Mouse (Mus musculus) kidney, adult 9 months (tissue): Measurements from ENCODE around the gene Stam2.

Experiments
- DNase-seq: peaks from one replicate; pipeline ENCODE4 v3.0.0; 2022

Gene Stam2

DNA sequence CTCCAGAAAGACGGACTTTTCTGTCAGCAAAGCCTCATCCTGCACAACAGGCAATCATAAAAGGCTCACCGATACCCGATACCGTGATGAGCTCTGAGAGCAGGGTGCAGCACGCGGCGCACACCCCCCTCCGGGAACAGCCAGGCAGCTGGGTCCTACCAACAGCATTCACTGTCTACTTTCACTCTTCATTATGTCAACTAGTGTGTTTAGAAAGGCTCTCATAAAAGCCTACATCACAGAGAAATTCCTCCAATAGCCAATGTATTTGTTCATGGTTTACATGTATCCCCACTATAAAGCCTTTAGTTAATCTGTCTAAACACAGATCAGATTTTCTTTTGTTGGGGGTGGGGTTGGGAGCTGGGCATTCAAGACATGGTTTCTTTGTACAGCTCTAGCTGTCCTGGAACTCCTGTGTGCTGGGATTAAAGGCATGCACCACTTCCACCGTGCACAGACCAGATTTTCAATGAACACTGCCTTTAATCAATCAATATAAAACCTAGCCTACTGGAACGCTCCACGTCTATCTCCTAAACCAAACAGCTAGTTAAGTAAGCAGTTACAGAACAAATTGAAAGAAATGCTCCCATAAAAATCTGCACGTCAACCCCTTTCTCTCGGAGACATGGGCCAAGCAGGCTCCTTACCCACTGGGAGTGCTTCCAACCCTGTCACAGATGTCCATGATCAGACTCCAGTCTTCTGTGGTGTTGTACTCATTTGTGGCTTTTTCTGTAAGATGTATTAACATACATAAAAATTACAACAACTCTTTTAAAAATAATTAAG lies 21.7 kb downstream of the Stam2 start:
- no peak for DNase-seq

DNA sequence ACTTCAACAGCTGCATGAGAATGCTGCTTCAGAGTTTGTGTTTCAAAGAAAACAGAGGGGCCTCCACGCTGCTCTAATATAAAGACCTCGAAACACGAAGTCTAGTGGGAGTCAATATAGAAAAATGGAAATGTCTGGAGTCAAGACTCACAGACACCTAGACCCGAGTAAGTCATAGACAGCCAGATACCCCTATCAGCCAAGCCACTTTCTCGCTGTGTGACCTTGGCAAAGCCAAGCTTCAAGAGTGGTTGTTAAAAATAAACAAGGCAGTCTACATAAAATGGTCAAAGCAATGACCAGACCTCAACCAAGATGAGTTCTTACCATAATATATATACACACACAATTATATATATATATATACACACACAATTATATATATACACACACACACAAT lies 25.0 kb downstream of the Stam2 start:
- DNase-seq = no peak

DNA sequence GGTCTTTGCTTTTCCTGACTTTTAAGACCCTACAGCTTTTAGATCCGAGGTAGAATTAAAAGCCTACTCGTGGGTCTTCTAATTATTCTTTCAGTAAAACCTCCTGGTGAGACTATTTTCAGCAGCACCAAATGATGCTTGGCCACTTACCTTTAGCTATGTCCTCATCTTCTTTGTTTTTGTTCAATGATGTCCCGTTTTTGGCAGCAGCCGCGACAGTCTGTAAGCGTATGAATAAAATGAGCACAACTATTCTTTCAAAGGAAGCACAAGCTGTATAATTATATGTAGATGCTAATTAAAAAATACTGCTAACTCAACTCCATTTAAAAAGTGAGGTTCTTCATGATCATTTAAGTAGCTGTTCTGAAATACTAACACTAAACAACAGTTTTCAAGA lies 26.5 kb downstream of the Stam2 start:
- DNase-seq = no peak

DNA sequence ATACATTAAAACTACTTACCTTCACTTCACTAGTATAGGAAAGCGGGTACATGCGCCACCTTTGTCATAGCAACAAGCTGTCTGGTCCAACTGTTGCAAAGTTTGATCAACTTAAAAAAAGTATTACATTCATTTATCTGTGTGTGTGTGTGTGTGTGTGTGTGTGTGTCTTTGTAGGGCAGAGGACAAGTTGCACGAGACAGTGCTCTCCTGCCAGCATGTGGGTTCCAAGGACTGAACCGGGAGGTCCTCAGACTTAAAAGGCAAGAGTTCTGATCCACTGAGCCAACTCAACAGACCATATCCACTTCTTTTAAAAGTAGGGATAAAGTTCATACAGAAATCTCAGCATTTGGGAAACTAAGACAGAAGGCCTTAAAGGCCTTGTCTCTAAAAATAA lies 28.0 kb downstream of the Stam2 start:
- peak; percentile 45 for DNase-seq

DNA sequence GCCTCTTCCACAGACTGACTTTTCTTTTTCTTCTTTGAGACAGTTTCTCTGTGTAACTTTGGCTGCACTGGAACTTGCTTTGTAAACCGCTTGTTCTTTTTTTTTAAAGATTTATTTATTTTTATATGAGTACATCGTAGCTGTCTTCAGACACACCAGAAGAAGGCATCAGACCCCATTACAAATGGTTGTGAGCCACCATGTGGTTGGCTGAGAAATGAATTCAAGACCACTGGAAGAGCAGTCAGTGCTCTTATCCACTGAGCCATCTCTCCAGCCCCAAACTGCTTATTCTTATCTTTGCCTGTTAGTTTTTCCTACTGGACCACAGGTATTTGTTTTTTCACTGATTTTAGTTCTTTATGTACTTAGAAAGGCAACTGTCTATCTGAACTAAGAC lies 31.3 kb downstream of the Stam2 start:
- no peak for DNase-seq

DNA sequence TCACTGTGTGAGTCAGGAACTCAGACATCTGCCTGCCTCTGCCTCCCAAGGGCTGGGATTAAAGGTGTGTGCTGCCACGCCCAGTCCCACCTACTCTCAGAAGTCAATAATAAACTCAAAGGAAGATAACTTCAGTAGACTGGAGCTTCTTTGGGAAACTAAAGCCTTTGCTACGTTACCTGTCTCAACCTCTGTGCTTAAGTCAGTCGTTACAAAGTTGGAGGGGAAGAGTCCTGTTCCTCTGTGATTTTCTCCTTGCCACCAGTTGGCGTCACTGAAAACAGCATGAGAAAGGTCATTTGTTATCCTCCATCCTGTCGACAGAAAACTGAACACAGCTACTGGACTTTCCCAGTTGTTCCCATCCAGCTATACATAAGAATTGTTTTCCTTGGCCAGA lies 32.7 kb downstream of the Stam2 start:
- DNase-seq = no peak

DNA sequence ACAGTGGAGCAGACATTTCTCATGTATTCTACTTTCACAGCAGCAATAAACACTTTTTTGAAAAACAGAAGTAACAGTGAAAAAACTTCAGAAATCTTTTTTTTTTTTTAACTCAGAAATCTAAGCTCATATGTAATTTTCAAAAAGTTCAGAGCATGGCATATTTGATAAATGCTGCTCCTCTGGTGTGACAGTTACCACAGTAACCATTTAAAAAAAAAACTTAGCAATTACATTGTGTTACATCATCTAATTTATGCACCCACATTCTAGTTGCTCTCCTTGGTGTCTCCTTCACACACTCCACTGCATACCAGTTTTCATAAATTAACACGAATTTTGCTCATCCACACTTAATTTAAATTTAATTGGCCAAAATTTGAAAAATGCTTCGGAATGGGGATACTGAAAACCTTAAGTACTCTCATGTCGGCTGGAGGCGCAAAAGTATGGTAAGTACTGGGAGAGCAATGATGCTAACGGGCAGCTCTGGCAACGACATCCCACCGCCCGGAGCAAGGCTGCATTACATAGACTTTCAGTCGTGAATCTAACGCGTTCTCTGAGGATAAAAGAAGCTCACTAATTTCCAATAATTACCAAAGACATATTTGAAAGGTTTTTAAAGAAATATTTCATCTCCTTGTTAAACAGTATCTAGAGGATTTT lies 40.6 kb downstream of the Stam2 start:
- no peak for DNase-seq

DNA sequence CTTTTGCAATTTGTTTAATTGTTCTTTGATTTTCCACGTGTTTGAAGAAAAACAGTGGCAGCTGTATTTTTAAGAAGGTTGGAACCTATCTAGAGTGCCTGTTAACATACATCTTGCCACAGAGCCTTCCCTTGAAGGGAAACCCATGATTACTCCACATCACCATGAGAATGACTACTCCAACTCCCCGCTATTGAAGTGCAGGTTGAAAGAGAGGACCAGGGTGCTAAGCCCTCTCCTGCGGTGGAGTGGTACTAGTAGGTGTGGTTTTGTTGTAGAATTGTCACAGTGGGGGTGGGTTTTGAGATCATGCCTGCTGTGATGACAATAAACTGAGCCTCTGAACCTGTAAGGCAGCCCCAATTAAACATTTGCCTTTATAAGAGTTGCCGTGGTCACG lies 41.7 kb downstream of the Stam2 start:
- DNase-seq = no peak

DNA sequence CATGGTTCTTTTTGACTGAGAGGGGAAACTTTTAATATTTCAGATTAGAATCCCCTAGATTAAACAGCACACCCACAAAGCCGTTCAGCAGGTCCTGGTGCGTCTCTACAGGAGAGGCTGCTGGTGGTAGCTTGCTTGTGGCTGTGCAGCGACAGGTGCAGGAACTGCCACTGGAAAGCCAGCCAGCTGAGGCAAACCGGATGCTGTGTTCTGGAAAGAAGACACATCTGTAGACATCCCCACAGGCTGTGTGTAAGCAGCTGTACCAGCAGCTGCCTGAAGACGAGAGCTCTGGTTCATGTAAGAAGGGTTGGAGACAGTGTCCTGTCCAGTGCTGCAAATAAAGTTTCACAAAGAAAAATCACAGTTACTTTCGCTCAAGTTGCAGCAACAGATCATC lies 47.5 kb downstream of the Stam2 start:
- no peak for DNase-seq

DNA sequence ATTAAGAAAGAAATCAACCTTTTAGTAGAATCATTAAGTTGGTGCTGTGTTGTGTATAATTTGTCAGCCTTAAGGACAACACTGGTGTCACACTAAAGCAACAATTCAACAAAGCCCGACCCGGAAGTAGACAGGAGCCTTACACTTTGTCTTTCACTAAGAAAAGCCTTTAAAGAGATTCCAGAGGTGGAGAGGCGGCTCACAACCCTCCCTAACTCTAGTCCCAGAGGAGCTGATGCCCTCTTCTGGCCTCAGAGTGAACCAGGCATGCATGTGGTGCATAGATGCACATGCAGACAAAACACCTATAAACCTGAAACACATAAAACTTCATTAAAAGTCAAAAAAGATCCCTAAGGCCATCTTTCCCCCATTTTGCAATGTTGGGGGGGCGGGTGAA lies 50.3 kb downstream of the Stam2 start:
- DNase-seq = peak; percentile 29

DNA sequence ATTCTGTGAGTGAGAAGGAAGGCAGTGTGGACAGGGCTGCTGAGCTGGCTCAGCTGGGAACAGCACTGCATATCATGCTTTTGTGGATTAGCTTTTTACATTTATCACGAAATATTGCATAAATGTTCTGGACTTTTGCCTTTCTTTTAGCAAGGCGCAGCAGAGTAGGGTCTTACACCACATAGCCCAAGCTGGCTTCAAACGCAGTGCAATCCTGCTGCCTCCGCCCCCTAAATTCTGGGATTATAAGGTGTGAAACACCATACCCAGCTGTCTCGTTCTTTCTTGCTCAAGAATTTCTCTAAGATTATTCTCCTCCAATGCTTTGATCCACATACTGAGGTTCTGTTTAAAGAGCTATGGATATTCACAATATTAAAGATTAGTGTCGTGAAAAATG lies 55.5 kb downstream of the Stam2 start:
- DNase-seq = no peak

DNA sequence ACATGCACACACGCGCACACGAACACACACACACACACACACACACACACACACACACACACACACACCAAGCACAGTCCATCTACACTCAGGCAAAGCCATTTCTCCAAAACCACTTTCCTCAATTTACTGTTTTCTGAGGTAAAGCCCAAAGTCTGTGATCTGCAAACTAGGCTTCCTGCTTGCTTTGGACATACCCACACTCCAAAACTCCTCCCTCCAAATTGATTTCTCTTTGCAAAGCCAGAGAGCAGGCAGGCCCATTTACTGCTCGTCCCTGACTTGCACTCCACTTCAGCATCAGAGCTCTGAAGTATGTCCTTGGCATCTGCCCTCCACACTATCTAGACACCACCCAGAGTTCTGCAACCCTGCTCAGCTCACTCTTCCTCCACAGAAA lies 64.5 kb downstream of the Stam2 start:
- DNase-seq = no peak

DNA sequence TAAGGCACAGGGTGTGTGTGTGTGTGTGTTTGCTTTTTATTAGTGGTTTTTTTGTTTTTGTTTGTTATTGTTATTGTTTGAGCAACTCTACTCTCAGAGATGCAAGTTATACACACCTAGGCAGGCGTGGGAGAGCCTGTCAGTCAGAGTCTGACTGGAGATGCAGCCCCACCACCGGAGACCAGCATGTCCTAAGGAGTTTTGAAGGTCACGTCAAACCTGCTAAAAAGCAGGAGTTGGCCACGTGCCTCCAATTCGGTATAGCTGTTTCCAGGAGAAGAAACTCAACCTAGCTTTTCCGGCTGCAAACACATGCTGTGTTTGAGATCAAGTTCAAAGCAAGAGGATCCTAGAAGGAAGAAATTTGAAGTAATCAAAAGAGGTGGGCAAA lies 65.2 kb downstream of the Stam2 start:
- peak; percentile 26 for DNase-seq

DNA sequence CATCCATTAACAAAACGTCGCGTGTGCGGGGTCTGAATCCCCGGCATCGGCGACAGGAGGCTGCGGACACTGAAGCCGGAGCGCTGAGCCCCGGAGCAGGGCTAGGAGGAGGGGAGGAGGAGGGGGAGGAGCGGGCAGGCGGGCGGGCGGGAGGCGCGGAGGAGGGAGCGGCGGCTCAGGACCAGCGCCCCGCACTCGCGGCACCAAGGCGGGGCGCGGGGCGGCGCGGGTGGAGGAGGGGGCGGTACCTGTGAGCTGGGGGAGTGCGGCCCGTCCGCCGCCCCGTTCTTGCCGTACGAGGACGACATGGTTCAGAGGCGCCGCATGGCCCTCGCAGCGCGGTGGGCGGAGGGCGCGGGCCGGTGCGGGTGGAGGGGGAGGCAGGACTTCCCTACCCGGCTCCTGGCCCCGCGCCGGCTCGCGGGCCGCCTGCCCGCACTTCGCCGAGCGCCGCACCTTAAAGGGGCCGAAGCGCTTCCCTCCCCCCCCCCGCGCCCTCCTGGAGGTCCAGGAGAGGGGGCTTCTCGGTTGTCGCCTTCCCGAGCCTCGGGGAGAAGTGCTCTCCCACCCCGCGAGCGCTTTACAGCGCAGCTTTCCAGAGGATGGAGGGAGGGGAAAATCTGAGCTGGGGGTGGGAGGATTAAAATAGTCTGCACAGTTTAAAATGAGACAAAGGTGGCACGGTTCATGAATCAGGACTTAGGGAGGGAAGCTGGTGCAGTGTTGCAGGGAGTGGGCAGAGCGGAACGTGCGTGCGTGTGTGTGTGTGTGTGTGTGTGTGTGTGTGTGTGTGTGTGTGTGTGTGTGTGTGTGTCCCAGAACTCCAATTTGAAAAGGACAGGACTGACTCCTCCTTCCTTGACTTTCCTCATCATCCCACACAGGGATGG lies 65.8 kb downstream of the Stam2 start, which contains the start of gene Cacnb4:
Gene Cacnb4 (minus strand): TSS at position 809 of the 890 bp plus-strand sequence.
- peak; percentile 33 for DNase-seq

DNA sequence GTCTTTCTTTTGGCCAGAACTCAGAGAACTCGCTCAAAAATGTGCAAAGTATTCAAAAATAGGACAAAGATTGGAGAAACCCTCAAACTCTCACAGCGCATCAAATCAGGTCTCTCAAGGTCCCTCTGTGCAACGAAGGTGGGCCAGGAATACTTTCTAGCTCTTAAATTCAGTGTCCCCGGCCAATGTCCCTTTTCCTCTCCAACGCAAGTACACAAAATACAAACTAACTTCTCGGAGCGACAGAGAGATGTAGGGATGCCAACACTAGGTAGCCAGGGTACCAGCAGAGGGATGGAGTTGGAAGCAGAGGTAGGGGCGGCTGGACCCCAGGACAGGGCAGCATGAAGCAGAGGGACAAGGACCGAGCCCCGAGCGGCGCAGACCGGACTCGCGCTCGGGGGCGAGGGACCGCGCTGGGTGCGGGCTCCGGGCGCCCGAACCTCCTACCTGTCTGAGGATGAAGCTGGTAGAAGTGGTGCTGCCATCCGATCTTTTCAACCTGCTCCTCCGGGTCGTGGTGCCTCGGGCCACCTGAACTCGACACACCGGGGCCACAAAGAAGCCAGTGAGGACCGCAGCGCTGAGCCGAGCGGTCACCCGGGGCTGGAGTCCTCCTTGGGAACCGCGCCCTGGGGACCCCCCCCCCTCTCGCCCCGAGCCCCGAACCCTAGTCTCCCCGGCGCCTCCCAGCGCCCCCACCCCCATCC lies 66.6 kb downstream of the Stam2 start:
- DNase-seq = no peak

DNA sequence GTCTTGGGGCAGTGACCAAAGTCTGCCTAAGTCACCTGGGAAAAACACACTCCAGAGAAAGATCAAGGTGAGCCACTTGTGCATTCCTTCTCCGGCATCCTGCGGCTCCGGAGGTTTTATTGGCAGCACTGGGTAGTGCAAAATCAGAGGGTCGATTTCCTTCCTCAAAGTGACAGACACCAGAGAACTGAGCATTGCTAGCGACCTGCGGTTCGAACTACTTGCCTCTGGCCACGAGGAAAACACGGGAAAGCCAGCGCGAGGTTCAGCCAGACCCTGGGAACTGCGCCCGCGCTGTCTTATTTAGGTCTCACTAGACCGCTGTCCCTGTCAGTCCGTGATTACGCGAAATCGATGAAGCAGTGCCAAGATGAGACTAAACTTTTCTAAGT lies 67.2 kb downstream of the Stam2 start:
- peak; percentile 30 for DNase-seq

DNA sequence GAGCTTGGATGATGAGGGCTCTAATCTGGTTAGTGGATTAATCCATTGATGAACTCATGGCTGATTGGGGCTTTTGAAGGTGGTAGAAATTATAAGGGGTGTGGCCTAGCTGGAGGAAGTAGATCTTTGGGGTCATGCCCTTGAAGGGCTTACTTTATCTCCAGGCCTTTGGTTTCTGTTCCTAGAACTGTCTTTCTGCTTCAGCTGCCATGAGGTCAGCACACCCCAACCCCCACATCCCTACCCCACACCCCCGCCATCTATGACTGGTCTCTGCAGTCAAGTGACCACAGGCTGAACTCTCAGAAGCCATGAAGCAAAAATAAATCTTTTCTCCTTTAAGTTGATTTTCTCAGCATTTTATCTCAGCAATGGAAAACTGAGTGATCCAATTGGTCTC lies 68.9 kb downstream of the Stam2 start:
- no peak for DNase-seq

DNA sequence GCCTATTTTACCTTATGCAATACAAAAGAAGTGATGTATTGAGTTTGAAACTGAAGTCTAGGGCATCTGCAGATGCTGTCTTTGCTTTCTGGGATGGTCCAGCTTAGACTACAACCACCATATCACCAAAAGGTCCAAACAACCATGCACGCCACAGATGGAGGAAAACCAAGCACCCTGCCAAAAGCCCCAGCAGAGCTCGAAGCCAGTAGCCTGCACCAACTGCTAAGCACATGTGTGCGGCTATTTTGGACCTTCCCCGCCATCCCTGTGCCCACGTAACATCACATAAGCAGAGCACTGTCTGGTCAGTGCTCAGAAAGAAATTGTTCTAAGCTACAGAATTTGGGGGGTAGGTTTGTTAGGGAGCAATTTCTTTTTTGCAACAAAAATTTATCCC lies 71.3 kb downstream of the Stam2 start:
- DNase-seq = no peak

DNA sequence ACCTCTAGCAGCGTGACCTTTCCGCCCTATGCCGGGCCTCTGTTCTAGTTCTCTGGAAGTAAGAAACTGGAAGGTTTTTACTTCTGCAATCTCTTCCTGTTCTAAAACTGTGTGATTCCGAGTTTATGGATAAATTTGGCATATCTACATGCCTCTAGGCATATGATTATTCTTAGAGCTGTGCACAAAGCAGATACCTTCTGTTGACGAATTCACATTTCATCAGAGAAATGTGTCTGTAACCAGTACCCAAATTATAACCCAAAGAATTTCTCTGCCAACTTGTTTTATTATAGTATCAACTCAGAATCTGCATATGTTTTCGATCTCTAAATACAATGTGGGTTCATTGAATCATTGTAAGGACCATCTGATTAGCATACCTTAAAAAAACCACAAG lies 73.6 kb downstream of the Stam2 start:
- DNase-seq = no peak

DNA sequence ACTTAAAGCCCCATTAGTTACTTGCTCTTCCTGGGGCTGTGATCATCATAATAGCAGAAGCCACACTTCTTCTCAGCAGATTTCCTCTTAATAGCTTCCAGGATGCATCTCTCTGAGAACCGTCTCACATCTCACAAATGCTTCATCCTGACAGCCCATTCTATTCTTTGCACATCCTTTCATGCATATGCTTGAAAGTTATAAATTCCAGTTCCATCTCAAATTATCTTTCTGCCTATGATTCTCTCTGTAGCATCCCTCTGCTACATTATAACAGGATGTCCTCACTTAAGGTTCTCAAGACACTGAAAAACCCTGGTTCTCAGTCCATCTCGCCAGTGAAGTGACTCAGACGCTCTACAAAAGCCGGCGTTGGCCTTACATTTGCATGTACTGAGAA lies 85.4 kb downstream of the Stam2 start:
- DNase-seq = no peak

DNA sequence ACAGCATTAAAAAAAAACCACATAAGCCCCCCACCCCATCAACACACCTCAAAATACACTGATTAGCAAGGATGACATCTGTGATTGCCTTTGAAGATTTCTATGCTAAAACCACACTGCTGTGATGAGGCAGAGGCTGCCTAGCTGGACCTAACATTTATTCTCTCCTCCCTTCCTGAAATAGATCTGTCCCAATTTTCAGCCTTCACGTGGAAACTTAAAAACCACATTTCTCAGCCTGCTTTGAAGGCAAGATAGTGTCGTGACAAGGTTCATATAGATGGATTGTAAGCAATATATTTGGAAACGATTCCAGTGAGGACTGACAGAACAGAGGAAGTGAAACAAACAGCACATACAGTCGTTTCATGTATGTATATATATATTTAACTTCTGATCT lies 87.5 kb downstream of the Stam2 start:
- no peak for DNase-seq

DNA sequence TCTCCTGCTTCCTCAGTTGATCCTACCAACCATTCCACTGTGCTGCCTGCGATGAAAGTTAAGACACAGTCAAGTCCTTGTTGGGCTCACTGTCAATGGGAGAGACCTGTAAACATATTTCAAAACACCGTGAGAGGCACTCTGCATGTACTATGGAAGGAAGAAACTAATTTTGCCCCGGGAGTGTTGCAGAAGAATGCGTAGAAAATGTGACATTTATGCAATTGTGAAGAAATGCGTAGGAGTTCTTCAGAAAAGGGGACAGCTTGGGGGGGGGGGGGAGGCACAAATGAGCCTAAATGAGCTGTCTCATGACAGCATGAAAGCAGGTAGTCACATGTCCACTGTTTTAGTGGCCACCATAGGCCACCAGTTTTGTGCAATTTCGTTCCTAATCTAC lies 90.5 kb downstream of the Stam2 start:
- no peak for DNase-seq
